Mouse (Mus musculus): ENCODE data around the gene 5031439G07Rik. TPM values are rescaled to one million over a fixed set of nuclear protein-coding genes. Genes with fewer than 3 reads are reported as not detected.
"Not testable (repeated sequence)": the region's sequence is repeated elsewhere in the genome, so short reads cannot be mapped to it uniquely, and the experiment has no call there.

Gene 5031439G07Rik
- polyA plus RNA-seq, 1 experiment from 2014 or later: 17.7 TPM

GRCm38 (mm10) chr15:84932351-84932750 lies 56.0 kb downstream of the 5031439G07Rik start:
- Histone ChIP-seq H3K9me3 (no peaks in the 10 kb centered on the region), H3K4me3 (no peak overlapping the region), H3K9ac (no peak overlapping the region), H3K4me1 (replicated peaks) (no peaks in the 10 kb centered on the region), H3K4me2 (no peak overlapping the region), H3K27ac (no peak overlapping the region), H3K36me3 (peaks cover 99% of the 10 kb centered on the region), H3K27me3 (no peaks in the 10 kb centered on the region)
- ATAC-seq (ENCODE audit: low FRiP score): no peak
- 88% methylated on average over 5 of the region's 5 CpGs for WGBS

GRCm38 (mm10) chr15:84925495-84926018 lies 62.8 kb downstream of the 5031439G07Rik start:
- Histone ChIP-seq H3K4me2 (peak overlapping the region; percentile 85), H3K36me3 (peaks cover 34% of the 10 kb centered on the region), H3K9ac (peak overlapping the region; percentile 49; the same call in 1 of the 2 replicates), H3K4me3 (peak overlapping the region; percentile 66; the same call in 1 of the 2 replicates), H3K27ac (no peak overlapping the region), H3K27me3 (no peaks in the 10 kb centered on the region), H3K9me3 (no peaks in the 10 kb centered on the region), H3K4me1 (replicated peaks) (peaks cover 29% of the 10 kb centered on the region)
- no peak for ATAC-seq (ENCODE audit: low FRiP score)
- WGBS: 61% methylated on average over 1 of the region's 1 CpGs

GRCm38 (mm10) chr15:84924781-84925315 lies 63.5 kb downstream of the 5031439G07Rik start:
- peaks cover 29% of the 10 kb centered on the region for H3K4me1 ChIP-seq (replicated peaks)
- H3K27me3 ChIP-seq: no peaks in the 10 kb centered on the region
- H3K36me3 ChIP-seq: peaks cover 27% of the 10 kb centered on the region
- ATAC-seq (ENCODE audit: low FRiP score): no peak
- peak overlapping the region; percentile 66 for H3K4me3 ChIP-seq
- WGBS: 18% methylated on average over 9 of the region's 9 CpGs
- H3K27ac ChIP-seq: no peak overlapping the region
- peak overlapping the region; percentile 85 for H3K4me2 ChIP-seq
- peak overlapping the region; percentile 89 for H3K9ac ChIP-seq
- H3K9me3 ChIP-seq: no peaks in the 10 kb centered on the region

GRCm38 (mm10) chr15:84923508-84924181 lies 64.7 kb downstream of the 5031439G07Rik start:
- Histone ChIP-seq H3K4me2 (peak overlapping the region; percentile 85), H3K27ac (peak overlapping the region; percentile 97), H3K4me3 (peak overlapping the region; percentile 66), H3K9ac (peak overlapping the region; percentile 89), H3K9me3 (no peaks in the 10 kb centered on the region), H3K4me1 (replicated peaks) (peaks cover 29% of the 10 kb centered on the region), H3K27me3 (no peaks in the 10 kb centered on the region), H3K36me3 (peaks cover 15% of the 10 kb centered on the region)
- ATAC-seq (ENCODE audit: low FRiP score): peak; percentile 77
- WGBS: under 1% methylated on average over 59 of the region's 68 CpGs

GRCm38 (mm10) chr15:84922884-84923507 lies 65.4 kb downstream of the 5031439G07Rik start, which contains the start of gene Nup50:
Nup50 (plus strand) TSS chr15:84923411.
- H3K4me2 ChIP-seq: peak within 1 kb of the TSS; percentile 96
- H3K27me3 ChIP-seq: no peaks in the 10 kb centered on the region
- peak within 1 kb of the TSS; percentile 97 for H3K27ac ChIP-seq
- H3K9me3 ChIP-seq: no peaks in the 10 kb centered on the region
- H3K36me3 ChIP-seq: peaks cover 8% of the 10 kb centered on the region
- peak; percentile 93 for ATAC-seq (ENCODE audit: low FRiP score)
- H3K9ac ChIP-seq: peak within 1 kb of the TSS; percentile 89
- peak within 1 kb of the TSS; percentile 66 for H3K4me3 ChIP-seq
- peaks cover 29% of the 10 kb centered on the region for H3K4me1 ChIP-seq (replicated peaks)
- WGBS: under 1% methylated on average over 60 of the region's 60 CpGs

GRCm38 (mm10) chr15:84919938-84920337 lies 68.4 kb downstream of the 5031439G07Rik start, which contains the start of gene Gm29666:
Gm29666 (minus strand) TSS chr15:84920038.
- WGBS: 90% methylated on average over 3 of the region's 3 CpGs
- Histone ChIP-seq H3K27ac (no peak within 1 kb of the TSS), H3K4me2 (no peak within 1 kb of the TSS), H3K9ac (no peak within 1 kb of the TSS), H3K9me3 (no peaks in the 10 kb centered on the region), H3K27me3 (no peaks in the 10 kb centered on the region), H3K4me1 (replicated peaks) (peaks cover 16% of the 10 kb centered on the region), H3K36me3 (no peaks in the 10 kb centered on the region), H3K4me3 (no peak within 1 kb of the TSS)
- ATAC-seq (ENCODE audit: low FRiP score): no peak

GRCm38 (mm10) chr15:84913201-84913600 lies 75.2 kb downstream of the 5031439G07Rik start:
- Histone ChIP-seq H3K9me3 (no peaks in the 10 kb centered on the region), H3K9ac (no peak overlapping the region), H3K4me1 (replicated peaks) (0 out of 2 replicates have a peak, but pooled peaks cover 4% of the 10 kb centered on the region), H3K36me3 (0 out of 2 replicates have a peak, but pooled peaks cover 10% of the 10 kb centered on the region), H3K27ac (no peak overlapping the region), H3K4me2 (no peak overlapping the region), H3K27me3 (no peaks in the 10 kb centered on the region), H3K4me3 (no peak overlapping the region)
- ATAC-seq (ENCODE audit: low FRiP score): no peak
- 69% methylated on average over 3 of the region's 3 CpGs for WGBS

- H3K4me3 ChIP-seq: no peak overlapping the region
- H3K9ac ChIP-seq: no peak overlapping the region
- WGBS: 62% methylated on average over 7 of the region's 7 CpGs
- no peak overlapping the region for H3K4me2 ChIP-seq
- H3K4me1 ChIP-seq (replicated peaks): peaks cover 15% of the 10 kb centered on the region
- no peaks in the 10 kb centered on the region for H3K27me3 ChIP-seq
- H3K36me3 ChIP-seq: no peaks in the 10 kb centered on the region
- H3K27ac ChIP-seq: no peak overlapping the region
- ATAC-seq (ENCODE audit: low FRiP score): no peak
- no peaks in the 10 kb centered on the region for H3K9me3 ChIP-seq
Measured at GRCm38 (mm10) chr15:84903843-84904385, 84.4 kb downstream of the 5031439G07Rik start.

GRCm38 (mm10) chr15:84898077-84898476 lies 90.3 kb downstream of the 5031439G07Rik start:
- no peaks in the 10 kb centered on the region for H3K27me3 ChIP-seq
- no peaks in the 10 kb centered on the region for H3K9me3 ChIP-seq
- peak; percentile 66; the same call in 1 of the 2 replicates for ATAC-seq (ENCODE audit: low FRiP score)
- no peak overlapping the region for H3K9ac ChIP-seq
- H3K4me2 ChIP-seq: peak overlapping the region; percentile 19; the same call in 1 of the 2 replicates
- no peaks in the 10 kb centered on the region for H3K36me3 ChIP-seq
- peak overlapping the region; percentile 70 for H3K27ac ChIP-seq
- 32% methylated on average over 7 of the region's 7 CpGs for WGBS
- peaks cover 24% of the 10 kb centered on the region for H3K4me1 ChIP-seq (replicated peaks)
- no peak overlapping the region for H3K4me3 ChIP-seq

- Histone ChIP-seq H3K9ac (no peak overlapping the region), H3K4me3 (no peak overlapping the region), H3K4me2 (no peak overlapping the region), H3K27ac (no peak overlapping the region), H3K36me3 (no peaks in the 10 kb centered on the region), H3K4me1 (replicated peaks) (peaks cover 20% of the 10 kb centered on the region), H3K9me3 (no peaks in the 10 kb centered on the region), H3K27me3 (no peaks in the 10 kb centered on the region)
- ATAC-seq (ENCODE audit: low FRiP score): no peak
- WGBS: 80% methylated on average over 1 of the region's 1 CpGs
Measured at GRCm38 (mm10) chr15:84896664-84897063, 91.7 kb downstream of the 5031439G07Rik start.

GRCm38 (mm10) chr15:84896216-84896615 lies 92.1 kb downstream of the 5031439G07Rik start:
- H3K4me2 ChIP-seq; H3K9ac ChIP-seq; H3K36me3 ChIP-seq; H3K27me3 ChIP-seq; H3K27ac ChIP-seq; ATAC-seq (ENCODE audit: low FRiP score); H3K4me3 ChIP-seq; H3K9me3 ChIP-seq: not testable (repeated sequence)
- peaks cover 23% of the 10 kb centered on the region for H3K4me1 ChIP-seq (replicated peaks)
- 76% methylated on average over 10 of the region's 10 CpGs for WGBS
